Mouse (Mus musculus): ENCODE results near the gene Grpr.

DNA sequence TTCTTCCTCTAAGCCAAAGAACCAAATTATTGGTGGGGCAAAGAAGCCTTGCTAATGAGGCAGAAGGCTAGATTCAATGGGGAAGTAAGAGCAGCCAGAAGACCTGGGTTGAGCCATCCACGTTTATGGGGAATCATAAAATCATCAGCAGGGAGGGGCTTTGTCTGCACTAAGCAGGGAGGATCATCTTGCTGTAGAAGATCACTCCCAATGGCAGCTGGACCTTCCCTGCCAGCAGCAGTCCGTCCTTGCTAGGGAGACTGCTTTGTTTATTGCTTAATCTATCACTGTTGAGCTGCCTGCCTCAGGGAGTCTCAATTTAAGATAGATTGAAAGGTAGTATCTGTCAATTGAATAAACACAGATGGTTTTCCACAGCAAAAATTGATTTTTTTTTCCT lies 37.7 kb downstream of the Grpr start:
- no peak for TF ChIP-seq MAX (IDR thresholded peaks at IDR 0.05; ENCODE audit: low read depth)
- no peak for TF ChIP-seq POLR2A (IDR thresholded peaks at IDR 0.05; ENCODE audit: insufficient read length, low read depth)

Data from myocyte (in vitro differentiated cells).